Mouse (Mus musculus) MEL (cell line): ENCODE data around the gene Fam20b. TPM values are rescaled to one million over a fixed set of nuclear protein-coding genes. Genes with fewer than 3 reads are reported as not detected.

Experiments
- DNase-seq: peaks from one replicate; pipeline ENCODE4 v3.0.0; 2011; ENCODE audit warnings: low read depth, low spot score
- H3K27ac ChIP-seq: 2 replicates; pipeline ENCODE4 v1.5.1; 2012; ENCODE audit warnings: low read depth, mild to moderate bottlenecking, control low read depth, low read length, moderate library complexity; ENCODE audit not compliant: control insufficient read depth
- H3K27me3 ChIP-seq, 2 experiments: fragments of 150-350 bp in 1 of 2; sonication (generic) in 1 of 2; 2 replicates each; pipeline ENCODE4 v1.6.1; 2012; ENCODE audit warnings: low read length in 2 of 2, mild to moderate bottlenecking in 2 of 2, improper control_type of control experiment in 1 of 2, moderate library complexity in 1 of 2; ENCODE audit not compliant: insufficient read depth in 2 of 2, control insufficient read depth in 1 of 2
- H3K36me3 ChIP-seq, 2 experiments: 2 replicates each; pipeline ENCODE4 v1.6.1; 2012 to 2014; ENCODE audit warnings: low read length in 2 of 2, improper control_type of control experiment in 1 of 2, inconsistent platforms in 1 of 2, mild to moderate bottlenecking in 1 of 2; ENCODE audit not compliant: insufficient read depth in 2 of 2, control insufficient read depth in 1 of 2
- H3K4me1 ChIP-seq, 2 experiments: fragments of 150-350 bp in 1 of 2; sonication (generic) in 1 of 2; 2 replicates each; pipeline ENCODE4 v1.6.1; 2012; ENCODE audit warnings: low read length in 2 of 2, improper control_type of control experiment in 1 of 2, mild to moderate bottlenecking in 1 of 2; ENCODE audit not compliant: insufficient read depth in 2 of 2, control insufficient read depth in 1 of 2
- H3K4me3 ChIP-seq, 2 experiments: fragments of 150-350 bp in 1 of 2; sonication (generic) in 1 of 2; 2 replicates each; pipeline ENCODE4 v1.5.1; 2012; ENCODE audit warnings: low read depth in 2 of 2, low read length in 2 of 2, mild to moderate bottlenecking in 2 of 2, moderate library complexity in 2 of 2, control low read depth in 1 of 2, improper control_type of control experiment in 1 of 2; ENCODE audit not compliant: control insufficient read depth in 1 of 2, insufficient read depth in 1 of 2
- H3K79me2 ChIP-seq: 2 replicates; pipeline ENCODE4 v1.6.1; 2012; ENCODE audit warnings: mild to moderate bottlenecking, low read length, moderate library complexity; ENCODE audit not compliant: control insufficient read depth, poor library complexity, insufficient read depth
- H3K9ac ChIP-seq: 2 replicates; pipeline ENCODE4 v1.6.1; 2012; ENCODE audit warnings: low read depth, mild to moderate bottlenecking, control low read depth, low read length, moderate library complexity; ENCODE audit not compliant: control insufficient read depth, poor library complexity, severe bottlenecking
- H3K9me3 ChIP-seq: fragments of 150-350 bp; sonication (generic); replicated peaks from 2 replicates; pipeline ENCODE4 v1.6.1; 2012; ENCODE audit warnings: mild to moderate bottlenecking, low read length, improper control_type of control experiment, moderate library complexity; ENCODE audit not compliant: insufficient read depth
- BHLHE40 ChIP-seq: IDR thresholded peaks from 2 replicates; pipeline ENCODE4 v1.6.1; 2012; ENCODE audit warnings: low read depth, mild to moderate bottlenecking, inconsistent platforms, low read length, improper control_type of control experiment, borderline replicate concordance
- CHD1 ChIP-seq: IDR thresholded peaks from 2 replicates; pipeline ENCODE4 v1.6.1; 2012; ENCODE audit warnings: low read depth, mild to moderate bottlenecking, inconsistent platforms, low read length, improper control_type of control experiment
- CHD2 ChIP-seq: IDR thresholded peaks from 2 replicates; pipeline ENCODE4 v1.6.1; 2011; ENCODE audit warnings: low read length, improper control_type of control experiment
- CTCF ChIP-seq, 3 experiments: IDR thresholded peaks in 2 of 3; conservative IDR thresholded peaks in 1 of 3; 2 replicates each; pipeline ENCODE4 v1.5.1; 2011 to 2012; ENCODE audit warnings: low read length in 3 of 3, low read depth in 2 of 3, mild to moderate bottlenecking in 2 of 3, improper control_type of control experiment in 1 of 3, inconsistent platforms in 1 of 3, mixed read lengths in 1 of 3, moderate library complexity in 1 of 3; ENCODE audit not compliant: control insufficient read depth in 1 of 3, insufficient read depth in 1 of 3, poor library complexity in 1 of 3, severe bottlenecking in 1 of 3
- E2F4 ChIP-seq: IDR thresholded peaks from 2 replicates; pipeline ENCODE4 v1.6.1; 2011; ENCODE audit warnings: low read depth, low read length, improper control_type of control experiment, borderline replicate concordance
- ELF1 ChIP-seq: IDR thresholded peaks from 2 replicates; pipeline ENCODE4 v1.6.1; 2014; ENCODE audit warnings: low read depth, mild to moderate bottlenecking, inconsistent platforms, low read length, improper control_type of control experiment, moderate library complexity
- EP300 ChIP-seq, 2 experiments: IDR thresholded peaks; 2 replicates each; pipeline ENCODE4 v1.6.1; 2011; ENCODE audit warnings: improper control_type of control experiment in 2 of 2, low read length in 2 of 2, low read depth in 1 of 2, mild to moderate bottlenecking in 1 of 2
- GABPA ChIP-seq: IDR thresholded peaks from 2 replicates; pipeline ENCODE4 v1.6.1; 2012; ENCODE audit warnings: low read depth, mild to moderate bottlenecking, inconsistent platforms, low read length, improper control_type of control experiment, moderate library complexity
- HCFC1 ChIP-seq: IDR thresholded peaks from 2 replicates; pipeline ENCODE4 v1.6.1; 2012; ENCODE audit warnings: low read depth, mild to moderate bottlenecking, inconsistent platforms, low read length, improper control_type of control experiment, moderate library complexity
- JUND ChIP-seq: IDR thresholded peaks from 2 replicates; pipeline ENCODE4 v1.6.1; 2011; ENCODE audit warnings: low read depth, mild to moderate bottlenecking, improper control_type of control experiment, low read length
- MAFK ChIP-seq: IDR thresholded peaks from 2 replicates; pipeline ENCODE4 v1.6.1; 2011; ENCODE audit warnings: low read depth, mild to moderate bottlenecking, low read length, improper control_type of control experiment, borderline replicate concordance
- MAZ ChIP-seq: IDR thresholded peaks from 2 replicates; pipeline ENCODE4 v1.6.1; 2012; ENCODE audit warnings: low read depth, mild to moderate bottlenecking, inconsistent platforms, low read length, improper control_type of control experiment
- MEF2A ChIP-seq: IDR thresholded peaks from 2 replicates; pipeline ENCODE4 v1.6.1; 2014; ENCODE audit warnings: low read depth, mild to moderate bottlenecking, inconsistent platforms, low read length, improper control_type of control experiment; ENCODE audit not compliant: poor library complexity, insufficient replicate concordance, severe bottlenecking; ENCODE audit errors: extremely low read depth
- MXI1 ChIP-seq: IDR thresholded peaks from 2 replicates; pipeline ENCODE4 v1.6.1; 2011; ENCODE audit warnings: mild to moderate bottlenecking, low read depth, low read length, improper control_type of control experiment
- MYB ChIP-seq: IDR thresholded peaks from 2 replicates; pipeline ENCODE4 v1.6.1; 2011; ENCODE audit warnings: mild to moderate bottlenecking, low read depth, low read length, improper control_type of control experiment
- MYC ChIP-seq: IDR thresholded peaks from 2 replicates; pipeline ENCODE4 v1.6.1; 2011; ENCODE audit warnings: low read depth, mild to moderate bottlenecking, low read length, improper control_type of control experiment, moderate library complexity
- NELFE ChIP-seq: IDR thresholded peaks from 2 replicates; pipeline ENCODE4 v1.6.1; 2011; ENCODE audit warnings: low read depth, low read length, improper control_type of control experiment
- POLR2A ChIP-seq, 2 experiments: IDR thresholded peaks; 2 replicates each; pipeline ENCODE4 v1.6.1; 2011 to 2012; ENCODE audit warnings: low read length in 2 of 2, mild to moderate bottlenecking in 2 of 2, control low read depth in 1 of 2, improper control_type of control experiment in 1 of 2, low read depth in 1 of 2, moderate library complexity in 1 of 2; ENCODE audit not compliant: control insufficient read depth in 1 of 2, insufficient read depth in 1 of 2, poor library complexity in 1 of 2
- POLR2AphosphoS5 ChIP-seq: IDR thresholded peaks from 2 replicates; pipeline ENCODE4 v1.6.1; 2012; ENCODE audit warnings: low read depth, borderline replicate concordance, mild to moderate bottlenecking, inconsistent platforms, low read length, moderate library complexity, mixed read lengths
- RCOR1 ChIP-seq: IDR thresholded peaks from 2 replicates; pipeline ENCODE4 v1.6.1; 2012; ENCODE audit warnings: low read depth, mild to moderate bottlenecking, inconsistent platforms, low read length, improper control_type of control experiment
- SIN3A ChIP-seq: IDR thresholded peaks from 2 replicates; pipeline ENCODE4 v1.6.1; 2012; ENCODE audit warnings: low read length, improper control_type of control experiment, inconsistent platforms
- TAL1 ChIP-seq: IDR thresholded peaks from 2 replicates; pipeline ENCODE4 v1.6.1; 2012; ENCODE audit warnings: mild to moderate bottlenecking, inconsistent platforms, low read length, moderate library complexity, mixed read lengths
- TBP ChIP-seq: IDR thresholded peaks from 2 replicates; pipeline ENCODE4 v1.8.0; 2011; ENCODE audit warnings: low read depth, low read length, improper control_type of control experiment
- TCF12 ChIP-seq: IDR thresholded peaks from 2 replicates; pipeline ENCODE4 v1.6.1; 2014; ENCODE audit warnings: low read depth, mild to moderate bottlenecking, inconsistent platforms, low read length, improper control_type of control experiment, moderate library complexity
- UBTF ChIP-seq: IDR thresholded peaks from 2 replicates; pipeline ENCODE4 v1.6.1; 2012; ENCODE audit warnings: low read depth, mild to moderate bottlenecking, inconsistent platforms, low read length, improper control_type of control experiment, moderate library complexity, borderline replicate concordance; ENCODE audit not compliant: insufficient read depth
- USF1 ChIP-seq: IDR thresholded peaks from 2 replicates; pipeline ENCODE4 v1.6.1; 2014; ENCODE audit warnings: low read depth, mild to moderate bottlenecking, inconsistent platforms, low read length, improper control_type of control experiment, moderate library complexity
- ZC3H11A ChIP-seq: IDR thresholded peaks from 2 replicates; pipeline ENCODE4 v1.6.1; 2012; ENCODE audit warnings: low read depth, mild to moderate bottlenecking, inconsistent platforms, low read length, improper control_type of control experiment
- ZKSCAN1 ChIP-seq: IDR thresholded peaks from 2 replicates; pipeline ENCODE4 v1.6.1; 2012; ENCODE audit warnings: low read depth, mild to moderate bottlenecking, inconsistent platforms, low read length, improper control_type of control experiment, moderate library complexity
- ZMIZ1 ChIP-seq: IDR thresholded peaks from 2 replicates; pipeline ENCODE4 v1.6.1; 2012; ENCODE audit warnings: low read depth, mild to moderate bottlenecking, inconsistent platforms, low read length, improper control_type of control experiment, moderate library complexity
- ZNF384 ChIP-seq: IDR thresholded peaks from 2 replicates; pipeline ENCODE4 v1.6.1; 2012; ENCODE audit warnings: low read depth, mild to moderate bottlenecking, inconsistent platforms, low read length, improper control_type of control experiment
- polyA plus RNA-seq, 2 experiments: library from polyadenylated mRNA; stranded (reverse) in 1 of 2; unstranded in 1 of 2; fragments of >175 nt in 1 of 2; fragments of >200 nt in 1 of 2; gene quantifications; 2 replicates each; pipeline versions ENCODE4 v1.2.1 to v1.2.4; 2012; ENCODE audit warnings: low replicate concordance in 2 of 2, low read depth in 1 of 2; ENCODE audit not compliant: insufficient read length in 2 of 2, insufficient read depth in 1 of 2, missing spikeins in 1 of 2
- total RNA-seq: library from RNA; depleted of rRNA; stranded (reverse); fragments of 300-350 nt; gene quantifications from 2 replicates; pipeline ENCODE4 v1.2.3, GENCODE M21; 2012

The Fam20b gene
- total and polyA plus RNA-seq, 3 experiments: 19.6 to 22.0 TPM; not detected in 1

GRCm38 (mm10) chr1:156720046-156720445, 1.2 kb upstream of the Fam20b start:
- no peak for TF ChIP-seq MEF2A
- no peak for TF ChIP-seq TAL1
- no peak for TF ChIP-seq BHLHE40
- 0 out of 2 replicates have a peak, but pooled peaks have one; percentile 30 for TF ChIP-seq MYC
- TF ChIP-seq CHD1: no peak
- TF ChIP-seq ZMIZ1: no peak
- no peak for TF ChIP-seq CTCF (IDR thresholded peaks at IDR 0.05 in 2 of 3, conservative IDR thresholded peaks at IDR 0.05 in 1 of 3; ENCODE audit: control insufficient read depth in 1 of 3, insufficient read depth in 1 of 3, low read depth in 2 of 3, low read length in 3 of 3, poor library complexity in 1 of 3, severe bottlenecking in 1 of 3)
- TF ChIP-seq, all 39 proteins: peak for 1
- Histone ChIP-seq H3K36me3 (peaks cover 0 to 14% of the 10 kb centered on the region in 2 experiments; a peak in 2 of 4 replicates), H3K4me3 (no peak overlapping the region), H3K27ac (no peak overlapping the region), H3K9me3 (no peaks in the 10 kb centered on the region), H3K4me1 (peaks cover 6 to 28% of the 10 kb centered on the region in 2 experiments; a peak in 3 of 4 replicates), H3K27me3 (no peaks in the 10 kb centered on the region), H3K9ac (no peak overlapping the region), H3K79me2 (peaks cover 8% of the 10 kb centered on the region)
- peak; percentile 40 for DNase-seq

- peaks cover 9% of the 10 kb centered on the region for H3K79me2 ChIP-seq
- H3K9me3 ChIP-seq: no peaks in the 10 kb centered on the region
- peak overlapping the region; percentile 97 for H3K9ac ChIP-seq
- no peaks in the 10 kb centered on the region for H3K27me3 ChIP-seq
- peaks cover 0 to 14% of the 10 kb centered on the region in 2 experiments; a peak in 2 of 4 replicates for H3K36me3 ChIP-seq
- H3K4me3 ChIP-seq: peak overlapping the region; percentile 98
- peaks cover 6 to 28% of the 10 kb centered on the region in 2 experiments; a peak in 3 of 4 replicates for H3K4me1 ChIP-seq
- peak overlapping the region; percentile 66 for H3K27ac ChIP-seq
- DNase-seq: peak; percentile 74
- TF ChIP-seq CHD1: no peak
- TF ChIP-seq HCFC1: no peak
- no peak for TF ChIP-seq E2F4
- no peak for TF ChIP-seq CHD2
- no peak for TF ChIP-seq TCF12
- no peak for TF ChIP-seq MEF2A
- no peak for TF ChIP-seq UBTF
- TF ChIP-seq JUND: no peak
- TF ChIP-seq MAFK: no peak
- 0 out of 2 replicates have a peak, but pooled peaks have one; percentile 10 for TF ChIP-seq TBP
- TF ChIP-seq ZC3H11A: no peak
- no peak for TF ChIP-seq ZNF384
- no peak; the same call in 1 of the 2 replicates for TF ChIP-seq MAZ
- 0 out of 4 replicates have a peak, but pooled peaks of 1 of the 2 experiments have one; percentile 3 for TF ChIP-seq EP300 (IDR thresholded peaks at IDR 0.05; ENCODE audit: low read depth in 1 of 2, low read length in 2 of 2)
- TF ChIP-seq ZKSCAN1: no peak
- no peak for TF ChIP-seq MYB
- TF ChIP-seq POLR2AphosphoS5: no peak
- no peak for TF ChIP-seq USF1
- 0 out of 2 replicates have a peak, but pooled peaks have one; percentile 33 for TF ChIP-seq MXI1
- peak; percentile 36 to 49; a peak in 2 of 4 replicates for TF ChIP-seq POLR2A (IDR thresholded peaks at IDR 0.05; ENCODE audit: control insufficient read depth in 1 of 2, insufficient read depth in 1 of 2, low read depth in 1 of 2, low read length in 2 of 2, poor library complexity in 1 of 2)
- TF ChIP-seq ZMIZ1: no peak
- TF ChIP-seq ELF1: peak; percentile 71
- peak; percentile 49; the same call in 1 of the 2 replicates for TF ChIP-seq SIN3A
- TF ChIP-seq NELFE: peak; percentile 63
- no peak for TF ChIP-seq RCOR1
- no peak for TF ChIP-seq GABPA
These were observed 468 bp downstream of the Fam20b start for GRCm38 (mm10) chr1:156718286-156718949.
